Mouse (Mus musculus): Measurements from ENCODE around the gene 4930519G04Rik.

- no peak for TF ChIP-seq CTCF (IDR thresholded peaks at IDR 0.05; ENCODE audit: borderline replicate concordance, extremely low read depth, insufficient read depth, insufficient read length)
- no peak for TF ChIP-seq POLR2A (IDR thresholded peaks at IDR 0.05; ENCODE audit: borderline replicate concordance, extremely low read depth, insufficient read depth, insufficient read length, poor library complexity, severe bottlenecking)
Observed at GRCm38 (mm10) chr5:114914855-114915254, 61.4 kb downstream of the 4930519G04Rik start.
